Mouse (Mus musculus) megakaryocyte, embryonic 14.5 days (primary cell): ENCODE data around the gene Ptpn6.

ENCODE experiments used
- FLI1 ChIP-seq: IDR thresholded peaks from 2 replicates; pipeline ENCODE4 v1.6.1; 2012; ENCODE audit warnings: low read length, inconsistent platforms, mixed read lengths
- GATA1 ChIP-seq: IDR thresholded peaks from 3 replicates; pipeline ENCODE4 v1.6.1; 2012; ENCODE audit warnings: mixed read lengths, low read length, inconsistent platforms, borderline replicate concordance

DNA sequence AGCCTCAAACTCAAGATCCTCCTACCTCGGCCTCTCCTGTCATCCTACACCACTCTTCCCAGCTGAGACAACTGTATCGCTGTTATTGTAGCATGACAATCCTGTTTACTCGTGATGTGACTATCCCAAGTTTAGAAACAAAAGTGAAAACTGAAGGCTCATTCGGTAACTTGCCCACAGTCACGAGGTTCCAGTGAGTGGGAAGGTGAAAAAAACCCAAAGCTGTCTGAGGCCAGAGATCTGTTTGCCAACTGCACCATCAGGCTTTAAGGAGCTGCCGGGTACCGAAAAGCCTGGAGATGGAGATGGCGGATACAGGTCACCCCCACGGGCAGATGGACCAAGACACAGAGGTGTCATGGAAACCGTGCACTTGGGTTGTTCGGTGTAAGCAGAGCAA, 1.5 kb downstream of the Ptpn6 start:
- TF ChIP-seq GATA1 (no peak), FLI1 (no peak)
